Mouse (Mus musculus) heart, embryonic 14.5 days (tissue): ENCODE data around the gene Extl1. TPM values are rescaled to one million over a fixed set of nuclear protein-coding genes. Genes with fewer than 3 reads are reported as not detected.

Experiments used
- ATAC-seq: fragments of 200-750 bp; cut with Nextera tagmentation; 2 replicates; pipeline ENCODE4 v1.8.0; 2017; ENCODE audit warnings: low read depth, moderate TSS enrichment; ENCODE audit not compliant: insufficient number of reproducible peaks, insufficient read depth, low FRiP score
- H3K27ac ChIP-seq, 2 experiments: fragments of 200-500 bp in 1 of 2; fragments of 300-500 bp in 1 of 2; sonication (generic) in 1 of 2; replicated peaks in 1 of 2; 2 replicates each; pipeline ENCODE4 v1.5.1; 2012 to 2014; ENCODE audit warnings: low read depth in 2 of 2, low read length in 2 of 2, control low read depth in 1 of 2, mild to moderate bottlenecking in 1 of 2, mixed read lengths in 1 of 2; ENCODE audit not compliant: control insufficient read depth in 1 of 2, insufficient read depth in 1 of 2
- H3K27me3 ChIP-seq: fragments of 300-500 bp; sonication (generic); 2 replicates; pipeline ENCODE4 v1.6.1; 2014; ENCODE audit warnings: mild to moderate bottlenecking, low read length, control low read depth; ENCODE audit not compliant: control insufficient read depth, insufficient read depth
- H3K36me3 ChIP-seq: fragments of 300-500 bp; sonication (generic); 2 replicates; pipeline ENCODE4 v1.6.1; 2014; ENCODE audit warnings: mild to moderate bottlenecking, control low read depth, low read length, mixed read lengths; ENCODE audit not compliant: control insufficient read depth, insufficient read depth
- H3K4me1 ChIP-seq, 2 experiments: fragments of 200-500 bp in 1 of 2; fragments of 300-500 bp in 1 of 2; sonication (generic) in 1 of 2; 2 replicates each; pipeline ENCODE4 v1.6.1; 2012 to 2014; ENCODE audit warnings: low read length in 2 of 2, control low read depth in 1 of 2, mixed read lengths in 1 of 2; ENCODE audit not compliant: control insufficient read depth in 2 of 2, insufficient read depth in 2 of 2
- H3K4me2 ChIP-seq: fragments of 300-500 bp; sonication (generic); 2 replicates; pipeline ENCODE4 v1.6.1; 2014; ENCODE audit warnings: mild to moderate bottlenecking, low read length
- H3K4me3 ChIP-seq, 2 experiments: fragments of 200-500 bp in 1 of 2; fragments of 300-500 bp in 1 of 2; sonication (generic) in 1 of 2; 2 replicates each; pipeline ENCODE4 v1.5.1; 2012 to 2014; ENCODE audit warnings: low read length in 2 of 2, mild to moderate bottlenecking in 2 of 2, control low read depth in 1 of 2, low read depth in 1 of 2, moderate library complexity in 1 of 2; ENCODE audit not compliant: control insufficient read depth in 1 of 2, insufficient read depth in 1 of 2
- H3K9ac ChIP-seq: fragments of 300-500 bp; sonication (generic); 2 replicates; pipeline ENCODE4 v1.6.1; 2014; ENCODE audit warnings: mild to moderate bottlenecking, low read length
- H3K9me3 ChIP-seq: fragments of 300-500 bp; sonication (generic); 2 replicates; pipeline ENCODE4 v1.6.1; 2016; ENCODE audit warnings: low read length, control low read depth; ENCODE audit not compliant: control insufficient read depth
- WGBS: fragments of 180-500 bp; shearing (Covaris S2); extraction: QIAGEN DNeasy Blood & Tissue Kit; methylation state at CpG from one replicate; pipeline ENCODE4 v1.1.7; 2014; 5-methylcytosine and 5-hydroxymethylcytosine counted together
- polyA plus RNA-seq: library from polyadenylated mRNA; unstranded; fragments of >200 nt; fragmentation: Nextera tagmentation; extraction: Ambion mirVana; gene quantifications from 2 replicates; pipeline ENCODE4 v1.2.1, GENCODE M21; 2014

Extl1 gene
- polyA plus RNA-seq, 1 experiment from 2014 or later, result 2.9 TPM

DNA sequence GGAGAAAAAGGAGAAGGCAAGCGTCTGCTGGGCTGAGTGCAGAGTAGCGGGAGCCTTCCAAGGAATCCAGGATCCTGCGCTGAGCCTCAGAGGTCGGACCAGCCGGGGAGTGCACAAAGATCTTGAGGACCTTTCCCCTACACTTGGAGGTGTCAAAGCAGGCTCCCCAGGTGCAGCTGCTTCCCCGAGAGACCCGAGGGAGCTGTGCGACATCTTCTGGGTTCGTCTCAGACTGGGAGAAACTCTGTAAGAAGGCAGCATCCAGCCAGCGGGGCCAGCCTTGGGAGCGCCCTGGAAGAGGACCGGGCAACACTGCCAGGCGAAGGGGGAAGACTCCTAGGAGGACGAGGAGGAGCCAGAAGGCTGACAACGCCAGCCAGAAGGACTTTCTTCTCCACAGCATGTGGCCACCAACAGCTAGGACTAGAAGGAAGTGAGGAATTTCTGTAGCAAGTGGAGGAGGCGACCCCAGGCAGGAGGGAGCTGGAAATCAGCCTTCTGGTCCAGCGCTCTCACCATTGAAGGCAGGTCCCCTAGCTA, 12.3 kb downstream of the Extl1 start:
- H3K4me2 ChIP-seq, result peak overlapping the region; percentile 92
- H3K4me3 ChIP-seq, result peak overlapping the region; percentile 54 to 62
- no peak for ATAC-seq
- no peak overlapping the region for H3K27ac ChIP-seq
- H3K4me1 ChIP-seq, result peaks cover 14 to 24% of the 10 kb centered on the region in 2 experiments; a peak in 3 of 4 replicates
- under 1% methylated on average over 17 of the region's 17 CpGs for WGBS
- peak overlapping the region; percentile 68 for H3K9ac ChIP-seq
- H3K27me3 ChIP-seq, result peaks cover 30% of the 10 kb centered on the region
- H3K36me3 ChIP-seq, result no peaks in the 10 kb centered on the region
- H3K9me3 ChIP-seq, result no peaks in the 10 kb centered on the region

DNA sequence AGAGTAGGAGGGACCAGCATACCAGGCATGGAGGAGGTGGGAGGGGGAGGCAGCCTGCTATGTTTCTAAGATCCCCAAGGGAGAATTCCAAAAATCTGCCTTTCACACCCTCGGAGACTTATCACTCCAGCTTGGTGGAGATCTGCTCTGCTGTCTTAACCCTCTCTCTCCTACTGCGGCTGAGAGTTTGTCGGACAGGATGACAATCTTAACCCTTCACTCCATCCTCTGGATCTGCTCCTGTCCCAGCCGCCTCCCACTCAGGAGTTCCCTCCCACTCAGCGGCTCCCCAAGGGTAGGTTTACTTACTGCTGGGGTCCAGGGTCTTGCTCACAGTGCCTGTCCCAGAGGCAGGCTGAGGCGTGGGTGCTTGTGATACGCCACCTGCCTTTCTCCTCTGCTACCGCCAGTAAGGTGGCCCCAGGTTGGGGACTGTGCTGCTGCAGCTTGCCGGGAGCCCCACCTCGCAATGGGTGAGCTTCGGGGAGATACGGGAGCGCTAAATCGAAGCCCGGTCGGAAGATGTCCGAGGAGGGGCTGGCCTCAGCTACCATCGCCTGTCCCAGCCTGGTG, 12.9 kb downstream of the Extl1 start:
- peak overlapping the region; percentile 54 to 62 for H3K4me3 ChIP-seq
- 2% methylated on average over 18 of the region's 18 CpGs for WGBS
- H3K36me3 ChIP-seq, result no peaks in the 10 kb centered on the region
- no peaks in the 10 kb centered on the region for H3K9me3 ChIP-seq
- peaks cover 14 to 24% of the 10 kb centered on the region in 2 experiments; a peak in 3 of 4 replicates for H3K4me1 ChIP-seq
- peak overlapping the region; percentile 68 for H3K9ac ChIP-seq
- H3K4me2 ChIP-seq, result peak overlapping the region; percentile 92
- H3K27me3 ChIP-seq, result peaks cover 30% of the 10 kb centered on the region
- ATAC-seq, result no peak
- H3K27ac ChIP-seq, result no peak overlapping the region

DNA sequence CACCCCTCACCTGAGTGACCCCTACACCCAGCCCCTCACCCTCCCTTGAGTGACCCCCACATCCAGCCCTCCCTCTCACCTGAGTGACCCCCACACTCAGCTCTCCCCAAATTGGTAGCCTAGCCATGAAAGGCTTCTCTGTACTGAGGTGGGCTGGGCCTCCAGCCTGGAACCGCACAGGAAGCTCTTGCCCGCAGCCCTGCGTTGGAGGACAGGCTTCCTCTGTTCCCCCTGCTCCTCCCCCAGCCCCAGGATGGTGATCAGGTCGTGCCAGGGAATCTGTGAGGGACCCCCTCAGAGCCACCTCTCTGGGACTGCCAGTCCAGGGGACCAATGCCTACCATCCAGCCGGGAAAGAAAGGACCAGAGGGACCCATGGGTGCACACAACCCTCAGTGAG, 18.4 kb downstream of the Extl1 start:
- peaks cover 14 to 23% of the 10 kb centered on the region in 2 experiments for H3K4me1 ChIP-seq
- no peaks in the 10 kb centered on the region for H3K36me3 ChIP-seq
- H3K4me3 ChIP-seq, result no peak overlapping the region
- H3K9ac ChIP-seq, result no peak overlapping the region
- 51% methylated on average over 5 of the region's 5 CpGs for WGBS
- peaks cover 10% of the 10 kb centered on the region for H3K27me3 ChIP-seq
- no peak overlapping the region for H3K4me2 ChIP-seq
- no peak for ATAC-seq
- no peaks in the 10 kb centered on the region for H3K9me3 ChIP-seq
- no peak overlapping the region for H3K27ac ChIP-seq

DNA sequence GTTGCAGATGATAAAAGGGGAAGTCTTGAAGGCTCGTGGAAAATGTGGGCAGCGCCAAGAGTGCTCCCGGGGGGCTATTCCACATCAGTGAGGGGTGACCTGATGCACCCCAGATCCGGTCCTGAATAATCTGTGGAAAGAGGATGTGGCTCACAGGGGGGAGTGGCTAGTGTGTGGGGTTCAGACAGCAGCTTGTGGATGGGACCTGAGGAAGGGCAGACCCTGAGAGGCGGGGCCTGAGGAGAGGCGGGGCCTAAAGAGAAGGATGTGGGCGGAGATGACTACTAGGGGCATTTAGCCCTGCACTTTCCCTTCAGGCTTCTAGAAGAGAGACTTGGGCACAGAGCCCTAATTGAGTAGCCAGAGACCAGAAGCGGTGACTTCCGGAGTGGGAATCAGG, 21.1 kb downstream of the Extl1 start:
- WGBS, result 30% methylated on average over 9 of the region's 9 CpGs
- Histone ChIP-seq H3K27me3 (no peaks in the 10 kb centered on the region), H3K4me3 (no peak overlapping the region), H3K9ac (no peak overlapping the region), H3K9me3 (no peaks in the 10 kb centered on the region), H3K4me1 (peaks cover 12 to 22% of the 10 kb centered on the region in 2 experiments), H3K27ac (peak overlapping the region in 1 of 2 experiments; percentile 50; a peak in 1 of 4 replicates), H3K36me3 (no peaks in the 10 kb centered on the region), H3K4me2 (peak overlapping the region; percentile 31; the same call in 1 of the 2 replicates)
- ATAC-seq, result no peak

DNA sequence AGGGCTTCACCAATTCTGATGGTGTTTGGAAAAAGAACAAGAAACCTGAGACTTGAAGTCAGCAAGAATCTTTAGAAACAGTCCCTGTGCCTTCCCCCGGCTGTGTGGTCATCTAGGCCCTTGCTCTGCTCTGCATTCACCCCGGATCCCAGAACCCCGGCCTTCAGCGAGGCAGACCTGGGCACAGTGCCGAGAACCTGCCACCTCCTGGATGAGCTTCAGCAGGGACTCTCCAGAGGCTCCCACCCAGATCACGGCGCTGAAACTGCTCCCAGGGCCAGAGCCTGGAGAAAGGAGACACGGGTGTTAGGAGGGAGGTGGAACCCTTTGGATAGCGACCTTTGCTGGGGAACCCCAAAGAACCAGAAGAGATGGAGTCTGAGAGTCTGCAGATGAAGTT, 21.5 kb downstream of the Extl1 start:
- ATAC-seq, result no peak; the same call in 1 of the 2 replicates
- Histone ChIP-seq H3K27me3 (no peaks in the 10 kb centered on the region), H3K27ac (peak overlapping the region in 1 of 2 experiments; percentile 50; a peak in 1 of 4 replicates), H3K9ac (no peak overlapping the region), H3K9me3 (no peaks in the 10 kb centered on the region), H3K4me1 (peaks cover 14 to 22% of the 10 kb centered on the region in 2 experiments), H3K4me3 (no peak overlapping the region), H3K4me2 (peak overlapping the region; percentile 6), H3K36me3 (no peaks in the 10 kb centered on the region)
- WGBS, result 30% methylated on average over 9 of the region's 9 CpGs

DNA sequence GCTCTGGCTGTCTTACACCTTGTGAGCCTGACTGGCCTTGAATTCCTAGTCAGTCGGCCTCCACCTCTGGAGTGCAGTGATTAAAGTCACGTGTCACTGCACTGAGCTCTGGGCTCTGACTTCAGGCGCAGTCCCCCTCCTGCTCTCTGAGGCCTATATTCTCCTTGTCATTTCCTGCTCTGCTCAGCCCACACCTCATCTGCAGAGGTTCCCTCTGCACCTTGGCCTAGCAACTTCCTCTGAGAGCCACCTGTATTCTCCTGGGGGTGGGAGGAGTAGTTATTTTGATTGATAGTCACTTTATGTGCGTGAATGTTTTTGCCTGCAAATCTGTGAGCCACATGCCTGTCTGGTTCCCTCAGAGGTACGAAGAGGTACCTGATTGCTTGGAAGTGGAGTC, 22.4 kb downstream of the Extl1 start:
- H3K27ac ChIP-seq, result peak overlapping the region; percentile 1 to 43; a peak in 2 of 4 replicates
- 31% methylated on average over 5 of the region's 5 CpGs for WGBS
- H3K36me3 ChIP-seq, result no peaks in the 10 kb centered on the region
- H3K4me2 ChIP-seq, result no peak overlapping the region
- no peak overlapping the region for H3K4me3 ChIP-seq
- H3K4me1 ChIP-seq, result peaks cover 19 to 28% of the 10 kb centered on the region in 2 experiments
- 0 out of 2 replicates have a peak, but pooled peaks have one; percentile 24 for ATAC-seq
- H3K27me3 ChIP-seq, result no peaks in the 10 kb centered on the region
- H3K9me3 ChIP-seq, result no peaks in the 10 kb centered on the region
- H3K9ac ChIP-seq, result no peak overlapping the region

DNA sequence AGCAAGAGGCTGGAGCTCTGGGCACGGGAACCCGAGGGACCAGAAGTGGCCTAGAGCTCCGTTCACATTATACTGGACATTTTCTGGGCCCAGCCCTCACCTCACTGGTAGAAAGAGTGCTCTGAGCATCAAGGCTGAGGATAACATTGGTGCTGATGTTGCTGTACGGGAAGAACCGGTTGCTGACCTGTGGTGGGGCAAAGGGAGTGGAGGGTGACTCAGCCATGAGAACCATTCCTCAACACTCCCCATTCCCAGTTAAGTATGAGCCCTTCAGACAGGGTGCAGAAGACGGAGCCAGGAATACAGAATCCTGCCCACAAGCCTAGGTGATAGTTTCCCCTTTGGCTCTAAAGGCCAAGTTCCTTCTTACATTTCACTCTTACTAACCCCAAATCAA, 24.0 kb downstream of the Extl1 start:
- no peak for ATAC-seq
- H3K36me3 ChIP-seq, result no peaks in the 10 kb centered on the region
- no peaks in the 10 kb centered on the region for H3K27me3 ChIP-seq
- H3K27ac ChIP-seq, result no peak overlapping the region
- H3K4me3 ChIP-seq, result no peak overlapping the region
- H3K4me1 ChIP-seq, result peaks cover 30 to 40% of the 10 kb centered on the region in 2 experiments
- 90% methylated on average over 6 of the region's 6 CpGs for WGBS
- no peak overlapping the region for H3K9ac ChIP-seq
- no peaks in the 10 kb centered on the region for H3K9me3 ChIP-seq
- no peak overlapping the region for H3K4me2 ChIP-seq

DNA sequence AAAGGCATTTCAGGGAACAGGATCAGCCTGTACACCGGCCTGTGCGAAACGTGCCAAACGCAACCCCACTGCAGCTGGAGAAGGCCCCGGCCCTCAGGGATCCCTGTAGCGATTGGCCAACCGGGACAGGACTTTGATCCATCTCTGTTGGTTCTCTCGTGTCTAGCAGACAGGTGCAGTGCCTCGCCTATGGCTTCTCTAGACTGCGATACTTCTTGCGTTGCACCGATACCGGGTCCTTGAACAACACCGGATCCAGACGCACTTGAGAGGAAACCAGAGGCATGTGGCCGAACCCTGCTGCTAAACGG, 26.2 kb downstream of the Extl1 start:
- H3K9me3 ChIP-seq, result no peaks in the 10 kb centered on the region
- H3K4me3 ChIP-seq, result no peak overlapping the region
- no peaks in the 10 kb centered on the region for H3K36me3 ChIP-seq
- ATAC-seq, result no peak
- no peak overlapping the region for H3K4me2 ChIP-seq
- WGBS, result 47% methylated on average over 17 of the region's 17 CpGs
- peaks cover 32 to 42% of the 10 kb centered on the region in 2 experiments for H3K4me1 ChIP-seq
- no peak overlapping the region for H3K27ac ChIP-seq
- no peaks in the 10 kb centered on the region for H3K27me3 ChIP-seq
- no peak overlapping the region for H3K9ac ChIP-seq
